Mouse (Mus musculus): Measurements from ENCODE around the gene Ascc1.
A peak's percentile ranks its signal among the peaks of the same experiment; 100 is the strongest.

Gene Ascc1

DNA sequence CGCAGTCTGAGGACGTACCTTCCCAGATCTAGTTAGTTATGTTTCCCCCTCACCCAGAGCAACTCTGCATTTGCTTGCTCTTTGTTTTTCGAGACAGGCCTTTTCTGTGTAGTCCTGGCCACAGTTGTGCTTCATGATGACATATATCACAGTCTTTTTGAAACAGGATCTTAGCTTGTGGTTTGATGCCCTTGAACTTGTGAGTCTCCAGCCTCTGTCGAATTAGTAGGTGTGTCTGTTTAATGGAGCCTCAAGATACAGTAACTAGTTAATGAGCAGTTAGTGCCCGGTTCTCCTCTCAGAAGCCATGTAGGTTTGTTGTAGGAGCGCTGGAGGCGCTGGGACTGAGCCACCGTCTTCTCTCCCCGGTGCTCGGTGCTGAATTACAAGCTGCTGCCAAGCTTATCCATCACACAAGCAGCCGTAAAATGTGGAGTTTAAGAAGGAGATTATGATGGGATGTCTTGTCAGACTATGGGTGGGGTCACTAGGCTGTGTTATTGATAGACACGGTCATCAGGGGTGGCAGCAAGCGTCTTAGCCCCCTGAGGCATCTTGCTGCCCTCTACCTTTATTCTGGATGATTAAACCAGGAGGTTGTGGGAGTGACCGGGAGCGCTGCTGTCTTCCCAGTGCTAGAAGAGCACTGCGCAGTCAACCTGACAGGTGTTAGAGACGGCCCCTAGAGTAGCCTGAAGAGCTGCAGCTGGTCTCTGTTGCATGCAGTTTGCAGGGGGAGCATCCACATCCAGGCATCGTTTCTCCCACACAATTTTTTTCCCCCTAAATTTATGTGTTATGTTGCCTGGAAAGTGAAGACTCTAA is 75.3 kb downstream of the Ascc1 start:
- no peak for DNase-seq (ENCODE audit: low spot score in 2 of 2)

DNA sequence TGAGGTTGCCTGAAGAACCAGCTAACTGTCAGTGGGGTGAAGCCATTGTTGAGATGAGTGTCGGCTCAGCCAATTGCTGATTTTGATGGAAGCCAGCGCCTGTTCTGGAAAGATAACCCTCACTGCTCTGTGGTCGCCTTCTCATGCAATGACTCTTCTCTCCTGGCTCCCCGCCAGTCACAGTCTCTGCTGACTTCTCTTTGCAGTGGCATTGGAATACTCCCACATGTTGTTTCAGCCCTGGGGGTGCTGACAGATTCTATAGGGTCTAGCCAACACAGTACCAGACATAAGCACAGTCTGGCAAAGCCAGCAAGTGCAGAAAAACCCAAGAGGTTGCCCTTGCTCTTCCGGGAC is 75.9 kb downstream of the Ascc1 start:
- peak in 1 of 2 experiments; percentile 45 for DNase-seq (ENCODE audit: low spot score in 2 of 2)

DNA sequence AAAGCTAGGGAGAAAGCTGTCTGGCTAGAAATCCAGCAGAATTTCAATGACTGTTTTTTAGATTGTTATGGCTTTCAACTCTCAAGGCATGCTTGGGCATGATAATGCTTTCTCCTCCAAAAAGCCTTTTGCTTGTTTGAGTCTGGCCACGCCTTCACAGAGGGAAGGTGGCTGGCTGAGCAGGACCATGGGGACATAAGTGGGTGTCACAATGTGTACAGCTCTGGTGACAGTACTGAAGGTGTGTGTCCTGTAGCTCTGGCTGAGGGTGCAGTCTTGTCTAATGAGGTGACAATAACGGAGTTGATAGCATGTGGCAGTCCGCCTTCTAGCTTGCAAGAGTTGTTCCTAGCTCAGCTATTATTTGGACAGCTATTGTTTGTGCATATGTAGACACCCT is 77.6 kb downstream of the Ascc1 start:
- DNase-seq (ENCODE audit: low spot score in 2 of 2), result no peak

DNA sequence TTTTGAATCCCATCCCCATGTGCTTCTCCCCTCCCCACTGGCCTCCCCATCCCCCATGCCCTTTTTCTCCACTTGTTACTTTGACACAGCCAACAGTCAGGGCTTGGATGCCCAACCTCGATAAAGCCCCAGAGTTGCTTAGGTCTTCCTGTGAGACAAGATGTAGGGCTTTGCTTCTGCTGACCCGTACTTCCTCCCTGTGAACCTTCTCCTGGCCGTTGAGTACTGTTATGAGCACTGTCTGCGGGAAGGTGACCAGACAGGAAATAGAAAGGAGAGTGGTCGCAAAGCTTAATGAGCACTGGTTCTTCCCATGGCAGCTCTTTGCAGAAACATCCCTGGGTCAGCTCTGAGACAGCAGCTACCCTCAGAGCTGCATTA is 78.0 kb downstream of the Ascc1 start:
- no peak for DNase-seq (ENCODE audit: low spot score in 2 of 2)

DNA sequence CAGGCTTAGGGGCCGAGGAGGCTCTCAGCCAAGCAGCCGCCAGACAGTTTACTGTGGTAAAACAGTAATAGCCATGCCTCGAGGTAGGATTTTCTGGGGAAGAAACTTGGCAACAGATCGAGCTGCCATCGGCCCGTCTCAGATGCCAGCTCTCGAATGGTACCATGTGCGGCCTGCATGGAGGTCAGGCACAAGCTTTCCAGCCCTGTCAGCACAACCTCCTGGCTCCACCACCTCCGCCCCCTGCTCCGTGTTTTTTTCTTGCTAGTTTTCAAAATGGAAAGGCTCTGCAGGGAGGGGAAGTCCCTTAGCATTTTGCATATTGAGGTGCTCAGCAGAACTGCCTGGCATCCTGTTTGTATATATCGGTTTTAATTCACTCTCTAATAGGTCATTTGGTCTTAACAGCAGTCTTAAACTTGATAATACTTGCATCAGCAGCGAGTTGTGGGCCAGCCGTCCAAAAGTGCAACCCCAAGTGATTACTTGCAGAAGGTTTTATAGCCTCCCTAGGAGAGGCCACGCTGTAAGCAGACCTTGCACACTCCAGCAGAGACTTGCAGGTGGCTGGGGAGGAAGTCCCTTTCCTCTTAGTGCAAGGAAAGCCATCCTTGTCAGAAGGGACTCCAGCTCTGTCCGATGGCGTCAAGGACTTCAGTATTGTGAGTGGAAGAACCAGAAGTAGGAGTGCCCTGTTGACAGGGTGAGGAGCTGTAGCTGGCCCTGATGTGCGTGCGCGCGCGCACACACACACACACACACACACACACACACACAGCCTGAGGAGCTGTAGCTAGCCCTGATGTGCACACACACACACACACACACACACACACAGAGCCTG is 78.6 kb downstream of the Ascc1 start:
- peak in 1 of 2 experiments; percentile 37 for DNase-seq (ENCODE audit: low spot score in 2 of 2)

DNA sequence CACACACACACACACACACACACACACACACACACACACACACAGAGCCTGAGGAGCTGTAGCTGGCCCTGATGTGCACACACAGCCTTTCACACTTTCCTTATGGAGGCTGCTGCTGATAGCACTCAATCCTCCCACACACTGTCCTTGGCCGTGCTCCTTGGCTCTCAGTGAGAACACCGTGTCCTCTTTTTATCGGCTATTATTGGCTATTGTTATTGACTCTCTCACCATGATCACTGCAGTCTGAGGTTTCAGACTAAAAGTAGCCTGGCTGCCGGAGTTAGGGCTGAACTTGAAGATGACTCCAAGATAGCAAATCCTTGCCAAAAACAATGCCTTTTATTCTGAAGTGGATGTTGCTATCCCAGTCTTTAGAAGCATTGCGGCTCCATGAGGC is 79.3 kb downstream of the Ascc1 start:
- DNase-seq (ENCODE audit: low spot score in 2 of 2), result no peak

DNA sequence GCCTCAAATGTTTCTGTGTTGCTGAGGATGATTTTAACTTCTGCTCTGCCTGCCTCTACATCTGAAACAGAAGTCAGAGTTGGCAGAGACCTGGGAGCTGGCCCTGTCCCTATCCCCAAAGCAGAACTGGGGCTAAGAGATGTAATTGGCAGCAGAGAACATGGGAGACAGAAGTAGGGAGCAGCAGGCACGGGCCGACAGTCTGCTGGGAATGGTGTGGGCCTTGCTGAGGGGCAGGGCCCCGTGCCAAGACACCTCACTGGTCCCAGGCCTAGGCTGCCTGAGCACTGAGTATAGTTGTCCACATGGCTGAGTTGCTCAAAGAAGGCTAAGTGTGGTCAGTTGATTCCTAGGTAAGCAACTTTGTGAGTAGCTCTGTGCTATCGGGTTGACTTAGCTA is 81.5 kb downstream of the Ascc1 start:
- no peak for DNase-seq (ENCODE audit: low spot score in 2 of 2)

DNA sequence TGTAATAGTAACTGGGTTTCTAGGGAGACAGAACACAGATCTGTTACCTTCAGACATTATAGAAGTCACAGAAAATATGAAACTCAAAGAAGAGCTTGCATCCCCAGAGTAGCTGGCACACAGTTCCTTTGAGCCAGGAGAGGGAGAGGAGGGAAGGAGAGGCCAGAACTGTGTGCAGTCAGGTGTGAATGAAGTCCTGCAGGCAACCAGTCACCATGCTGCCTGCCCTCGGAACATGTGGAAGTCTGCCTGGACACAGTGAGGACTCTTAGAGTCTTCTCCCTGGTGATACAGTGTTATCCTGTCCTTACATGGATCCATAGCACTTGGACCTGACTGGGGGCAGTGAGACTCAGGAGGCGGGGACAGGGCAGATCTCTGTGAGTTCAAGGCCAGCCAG is 89.7 kb downstream of the Ascc1 start:
- no peak for DNase-seq (ENCODE audit: low spot score in 2 of 2)

DNA sequence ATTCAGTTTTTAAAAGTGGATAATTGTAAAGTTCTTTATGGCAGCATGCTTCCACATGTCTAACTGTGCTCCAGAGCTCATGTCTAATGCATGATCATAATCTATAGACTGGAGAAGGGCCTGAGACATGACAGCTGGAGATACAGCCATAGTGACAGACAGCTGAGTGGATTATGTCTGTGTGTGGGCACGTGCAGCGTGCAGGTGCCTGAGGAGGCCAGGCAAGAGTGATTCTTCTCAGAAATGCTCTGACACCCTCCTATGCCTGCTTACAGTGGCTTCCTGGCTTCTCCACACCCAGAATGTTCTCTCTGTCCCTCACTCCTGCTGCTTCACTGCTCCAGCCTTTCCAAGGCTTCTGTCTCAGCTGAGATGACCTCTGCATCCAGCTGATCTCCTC is 91.1 kb downstream of the Ascc1 start:
- DNase-seq (ENCODE audit: low spot score in 2 of 2), result no peak

DNA sequence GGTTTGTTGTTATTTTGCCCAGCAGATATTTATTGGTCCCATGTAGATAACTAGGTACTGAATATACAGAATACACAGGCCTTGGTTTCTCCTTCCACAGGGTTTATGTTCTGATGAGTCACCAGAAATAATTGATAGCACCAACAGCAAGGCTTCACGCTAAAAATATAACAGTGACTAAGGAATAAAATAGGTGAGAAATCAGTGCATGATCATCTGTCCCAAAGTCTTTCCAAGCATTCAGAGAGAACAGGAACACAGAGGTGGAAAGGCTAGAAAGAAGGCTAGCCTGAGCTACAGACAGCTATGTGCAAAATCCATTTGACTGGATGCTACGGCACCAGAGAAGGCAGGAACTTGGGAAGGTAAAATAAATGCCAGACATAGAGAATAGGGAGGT is 93.0 kb downstream of the Ascc1 start:
- DNase-seq (ENCODE audit: low spot score in 2 of 2), result no peak

DNA sequence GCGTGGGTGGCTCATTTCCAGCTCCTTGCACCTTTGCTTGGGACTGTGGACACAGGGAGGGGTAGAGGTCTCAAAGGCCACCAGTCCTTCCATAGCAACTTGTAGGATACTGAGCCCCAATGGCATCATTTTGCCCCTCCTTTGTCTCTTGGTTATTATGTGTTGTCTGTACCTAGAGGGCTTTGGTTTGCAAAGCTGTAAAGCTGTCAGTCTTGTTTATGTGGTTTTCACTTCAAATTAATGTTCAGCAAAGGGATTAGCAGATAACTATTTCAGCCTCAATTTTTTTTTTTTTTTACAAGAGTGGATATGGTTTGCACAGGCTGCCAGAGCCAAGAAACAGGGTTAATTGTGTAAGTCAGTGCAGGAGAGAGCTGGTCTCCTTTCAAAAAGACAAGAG is 93.7 kb downstream of the Ascc1 start:
- DNase-seq (ENCODE audit: low spot score in 2 of 2), result no peak

DNA sequence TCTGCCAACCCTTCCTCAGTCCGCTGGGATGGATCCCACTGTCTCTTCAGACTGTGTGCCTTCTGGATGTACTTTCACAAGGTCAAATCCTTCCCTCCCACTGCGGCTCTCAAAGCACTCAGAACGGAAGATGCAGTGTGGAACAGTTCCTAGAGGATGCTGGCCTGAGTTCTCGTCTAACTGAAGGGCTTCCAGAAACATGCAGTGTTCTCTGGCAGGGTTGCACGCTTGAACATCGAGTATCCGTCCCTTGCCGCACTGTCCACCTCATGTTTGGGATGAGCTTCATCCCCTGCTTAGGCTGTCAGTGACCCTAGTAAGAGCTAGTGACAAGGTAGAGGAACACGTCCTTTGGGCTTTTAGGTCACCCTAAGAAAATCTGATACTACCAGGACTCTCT is 94.5 kb downstream of the Ascc1 start:
- no peak for DNase-seq (ENCODE audit: low spot score in 2 of 2)

DNA sequence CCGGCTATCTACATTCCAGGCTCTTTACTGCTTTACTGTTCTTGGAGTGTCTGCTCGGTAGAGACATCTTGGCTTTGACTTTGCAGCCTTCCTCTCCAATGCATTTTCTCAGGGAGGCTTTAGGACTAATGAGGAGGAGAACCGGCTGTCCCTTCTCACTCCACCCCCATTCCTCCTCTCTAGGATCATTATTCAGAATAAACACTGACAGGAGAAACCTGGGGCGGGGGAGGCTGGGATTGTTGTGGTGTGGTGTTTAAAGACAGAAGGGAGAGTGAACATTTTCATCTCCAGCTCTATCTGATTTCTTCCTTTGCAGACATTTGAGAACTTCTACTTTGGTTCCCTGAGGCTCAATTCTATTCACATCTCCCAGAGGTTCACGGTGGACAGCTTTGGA is 95.2 kb downstream of the Ascc1 start:
- no peak for DNase-seq (ENCODE audit: low spot score in 2 of 2)

DNA sequence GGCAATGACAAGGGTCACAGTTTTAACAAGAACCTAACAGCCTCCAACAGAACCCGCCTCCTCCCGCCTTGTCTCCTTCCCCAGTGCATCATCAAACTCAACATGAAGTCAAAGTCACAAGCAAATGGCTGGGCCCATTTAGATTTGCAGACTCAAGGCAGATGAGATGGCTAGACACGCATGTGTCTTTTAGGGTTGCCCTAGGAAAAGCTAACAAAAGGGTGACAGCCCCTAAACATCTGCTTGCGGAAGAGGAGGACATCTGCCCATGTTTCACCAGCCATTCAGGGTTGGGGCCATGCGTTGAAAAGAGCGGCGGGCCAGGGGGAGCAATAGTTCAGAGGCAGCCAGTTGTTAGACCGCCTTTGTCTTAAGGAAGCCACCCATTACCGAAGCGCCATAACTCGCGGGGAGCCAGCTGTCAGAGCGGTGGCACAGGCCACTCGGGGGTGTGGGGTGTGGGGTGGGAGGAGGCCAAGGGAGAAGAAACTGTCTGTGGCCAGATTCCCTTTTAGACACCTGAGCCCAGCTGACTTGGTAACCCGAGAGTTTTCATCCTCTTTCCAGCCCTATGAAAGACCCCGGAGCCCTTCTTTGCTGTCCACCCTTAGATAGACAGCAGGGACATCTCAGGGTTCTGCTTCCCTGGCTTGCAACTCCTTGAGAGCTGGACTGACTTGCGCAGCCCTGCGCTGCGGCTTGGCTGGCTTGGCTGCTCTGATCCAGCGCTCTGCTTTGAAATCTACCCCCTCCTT is 103.0 kb downstream of the Ascc1 start:
- DNase-seq (ENCODE audit: low spot score in 2 of 2), result no peak

DNA sequence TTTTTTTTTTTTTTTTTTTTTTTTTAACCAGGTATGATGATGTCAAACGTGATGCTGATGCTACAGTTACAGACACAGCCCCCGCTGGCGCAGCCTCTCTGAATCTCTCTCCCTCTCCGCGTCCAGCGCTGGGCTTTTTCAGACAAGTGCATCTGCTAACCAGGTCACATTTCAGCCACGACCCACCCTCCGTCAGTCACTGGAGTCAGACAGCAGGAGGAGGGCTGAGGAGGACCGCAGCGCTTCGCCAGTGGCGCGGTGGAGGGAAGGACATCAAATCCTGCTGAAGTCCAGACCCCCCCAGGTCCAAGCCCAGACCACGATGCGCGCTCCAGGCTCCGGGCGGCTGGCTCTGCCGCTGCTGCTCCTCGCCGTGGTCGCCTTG is 103.5 kb downstream of the Ascc1 start, which contains the start of gene Spock2:
TSS of gene Spock2 (plus strand) at position 74 of the 385 bp plus-strand sequence.
- DNase-seq (ENCODE audit: low spot score in 2 of 2), result peak; percentile 60 to 61

DNA sequence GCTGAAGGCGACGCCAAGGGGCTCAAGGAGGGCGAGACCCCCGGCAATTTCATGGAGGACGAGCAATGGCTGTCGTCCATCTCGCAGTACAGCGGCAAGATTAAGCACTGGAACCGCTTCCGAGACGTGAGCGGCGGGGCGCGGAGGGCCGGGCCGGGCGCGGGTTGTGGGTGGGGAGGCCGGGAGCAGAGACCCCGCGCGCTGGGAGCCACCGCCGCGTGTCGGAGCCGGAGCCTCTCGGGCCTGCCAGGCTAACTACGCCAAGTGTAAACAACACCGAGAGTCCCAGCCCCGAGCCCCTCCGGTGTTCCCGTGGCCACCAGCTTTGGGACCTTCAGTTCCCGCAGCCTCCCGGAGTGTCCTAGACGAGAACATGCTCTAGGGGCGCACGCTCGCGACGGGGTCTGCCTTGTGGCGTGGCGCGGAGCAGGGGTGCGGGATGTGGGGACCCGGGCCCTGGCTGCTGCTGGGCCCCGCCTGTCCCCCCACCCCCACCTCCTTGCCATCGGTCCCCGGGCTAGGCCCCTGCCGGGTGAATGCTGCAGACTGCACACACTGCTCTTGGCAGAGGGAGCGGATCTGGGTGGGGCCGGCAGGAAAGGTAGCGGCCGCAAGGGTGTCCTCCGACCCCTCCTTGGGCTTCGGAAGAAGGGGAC is 104.1 kb downstream of the Ascc1 start:
- peak; percentile 46 to 64 for DNase-seq (ENCODE audit: low spot score in 2 of 2)

DNA sequence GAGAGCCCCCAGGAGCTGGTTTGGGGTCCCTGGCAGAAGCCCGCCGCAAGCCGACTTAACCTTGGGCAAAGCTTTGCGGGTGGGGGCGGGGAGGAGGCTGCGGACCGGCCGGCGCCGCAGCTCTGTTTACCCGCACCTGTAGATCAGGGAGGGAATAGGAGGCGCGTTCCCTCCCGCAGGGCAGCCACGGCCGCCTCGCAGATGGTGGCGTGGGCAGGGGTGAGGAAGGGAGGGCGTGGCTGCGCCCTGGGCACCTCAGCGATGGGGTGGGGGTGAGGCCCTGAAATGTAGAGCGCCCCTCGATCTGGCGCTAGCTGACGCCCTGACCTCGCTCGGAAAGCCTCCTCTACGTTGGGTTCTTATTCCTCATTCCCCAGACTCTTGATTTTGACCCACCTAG is 104.8 kb downstream of the Ascc1 start:
- DNase-seq (ENCODE audit: low spot score in 2 of 2), result peak in 1 of 2 experiments; percentile 40

DNA sequence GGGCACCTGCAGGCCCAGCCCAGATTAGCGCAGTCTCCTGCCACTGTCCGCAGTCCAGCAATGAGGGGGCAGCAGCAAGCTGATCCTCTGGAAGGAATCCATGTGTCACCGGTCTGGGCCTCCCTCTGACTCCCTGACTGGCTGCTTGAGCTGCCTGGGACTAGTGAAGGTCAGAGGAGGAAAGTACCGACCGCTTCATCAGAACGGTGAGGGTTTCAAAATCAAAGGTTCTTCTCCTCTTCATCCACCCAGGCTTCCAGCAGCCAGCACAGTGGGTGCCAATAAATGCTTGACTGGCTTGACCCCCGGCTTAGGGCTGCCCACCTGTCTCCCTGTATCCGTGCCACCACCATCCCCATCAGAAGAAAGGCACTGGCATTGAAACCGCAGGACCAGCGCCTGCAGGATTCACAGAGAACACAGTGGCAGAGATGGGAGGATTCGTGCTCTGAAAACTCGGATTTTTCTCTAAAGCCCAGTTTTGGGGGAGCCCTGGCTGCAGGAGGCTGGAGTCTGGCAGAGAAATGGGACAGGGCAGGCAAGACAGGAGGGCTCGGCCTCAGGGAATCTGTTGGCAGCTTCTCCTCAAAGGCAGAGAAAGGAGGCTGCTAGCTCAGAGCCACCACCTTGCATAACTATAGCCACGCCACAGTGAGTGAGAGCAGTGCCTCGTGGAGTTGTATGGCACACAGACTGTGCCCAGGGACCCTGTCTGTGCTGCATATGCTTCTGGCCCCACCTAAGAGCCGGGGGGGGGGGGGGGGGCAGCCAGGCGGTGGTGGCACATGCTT is 105.9 kb downstream of the Ascc1 start:
- no peak for DNase-seq (ENCODE audit: low spot score in 2 of 2)

DNA sequence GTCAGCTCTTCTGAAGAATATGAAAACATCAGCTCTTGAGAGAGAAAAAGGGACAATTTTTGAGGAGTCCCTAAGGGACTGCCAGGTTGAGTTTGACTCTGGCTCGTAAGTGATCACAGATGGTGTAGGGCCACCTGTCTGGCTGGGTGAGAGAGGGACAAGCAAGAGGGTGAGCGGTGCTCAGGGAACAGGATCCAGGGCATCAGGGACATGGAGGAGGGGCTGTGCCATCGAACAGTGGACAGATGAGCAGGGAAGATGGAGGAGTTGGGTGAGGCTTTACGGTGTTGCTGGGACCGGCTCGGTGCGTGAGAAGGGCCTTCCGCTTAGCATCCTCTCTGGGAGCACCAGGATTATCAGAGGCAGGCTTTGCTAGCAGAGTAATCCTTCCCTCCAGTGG is 106.7 kb downstream of the Ascc1 start:
- no peak for DNase-seq (ENCODE audit: low spot score in 2 of 2)

DNA sequence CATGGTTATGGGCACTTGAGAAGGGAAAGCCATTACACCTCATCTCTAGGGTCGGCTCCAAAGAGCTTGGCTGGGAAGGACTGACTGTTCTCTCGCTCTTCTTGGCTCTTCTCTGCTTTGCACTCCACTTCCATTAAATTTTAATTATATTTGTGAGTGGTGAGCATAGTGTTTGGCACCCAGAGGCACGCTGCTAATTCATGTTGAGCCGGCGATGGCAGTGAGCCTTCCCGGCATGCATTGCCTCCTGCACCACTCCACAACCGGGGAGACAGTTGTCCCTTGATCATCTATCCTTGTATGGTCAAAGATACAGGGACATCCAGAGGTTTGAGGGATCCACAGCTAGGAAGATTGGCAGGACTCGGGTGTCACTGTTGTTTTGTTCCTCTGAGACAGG is 107.4 kb downstream of the Ascc1 start:
- DNase-seq (ENCODE audit: low spot score in 2 of 2), result no peak

DNA sequence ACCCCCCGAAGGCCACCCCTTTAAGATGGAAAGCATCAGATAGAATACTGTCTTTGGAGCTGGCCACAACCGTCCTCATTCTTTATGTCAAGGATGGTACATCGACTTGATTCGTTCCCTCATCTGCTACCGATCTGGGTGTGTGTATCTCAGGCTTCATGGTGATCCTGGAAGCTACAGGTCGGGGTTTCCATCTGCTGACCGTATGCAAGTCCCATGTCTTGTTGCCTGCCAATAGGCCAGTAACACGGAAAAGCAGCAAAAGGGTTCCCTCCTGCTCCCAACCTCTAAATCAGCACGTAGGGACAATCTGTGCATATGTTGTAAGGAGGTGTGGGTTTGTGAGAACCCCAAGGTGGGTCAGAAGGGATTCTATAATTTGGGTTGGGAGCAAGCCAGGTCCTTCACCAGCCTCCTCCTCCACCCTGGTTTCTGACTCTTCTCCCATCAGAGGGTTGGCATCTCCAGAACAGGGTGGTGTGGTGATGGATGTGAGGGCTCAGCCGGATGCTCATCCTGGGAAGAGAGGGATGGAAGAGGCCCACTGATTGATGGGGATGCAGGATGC is 108.4 kb downstream of the Ascc1 start:
- no peak for DNase-seq (ENCODE audit: low spot score in 2 of 2)
